Mouse (Mus musculus) megakaryocyte, embryonic 14.5 days (primary cell): ENCODE measurements at regions not wholly inside any gene's neighbourhood (a gene's known extent, or its start where the extent isn't known, plus 50 kb on each side); places are given as distances from the start of the nearest gene placed in this dataset.

Experiments used
- FLI1 ChIP-seq: IDR thresholded peaks from 2 replicates; pipeline ENCODE4 v1.6.1; 2012; ENCODE audit warnings: low read length, inconsistent platforms, mixed read lengths
- GATA1 ChIP-seq: IDR thresholded peaks from 3 replicates; pipeline ENCODE4 v1.6.1; 2012; ENCODE audit warnings: mixed read lengths, low read length, inconsistent platforms, borderline replicate concordance

GRCm38 (mm10) chr2:34007916-34008315 lies 120.2 kb upstream of the Mvb12b start:
- TF ChIP-seq GATA1 (no peak), FLI1 (no peak)
